Mouse (Mus musculus) heart, postnatal 0 days (tissue): ENCODE measurements around the gene Eif2d.
A peak's percentile ranks its signal among the peaks of the same experiment; 100 is the strongest.

Experiments
- CTCF ChIP-seq: IDR thresholded peaks from 2 replicates; pipeline ENCODE4 v1.5.1; 2016; ENCODE audit warnings: antibody characterized with exemption, control low read depth, low read depth
- EP300 ChIP-seq: IDR thresholded peaks from 2 replicates; pipeline ENCODE4 v1.6.1; 2016; ENCODE audit warnings: antibody characterized with exemption, low read depth

- TF ChIP-seq CTCF (peak; percentile 62), EP300 (no peak)
Measured at GRCm38 (mm10) chr1:131119026-131119425, 34.0 kb upstream of the Eif2d start.
